Mouse (Mus musculus) liver, embryonic 11.5 days (tissue): ENCODE data around the gene Eif3l. TPM values are rescaled to one million over a fixed set of nuclear protein-coding genes. Genes with fewer than 3 reads are reported as not detected.
A peak's percentile ranks its signal among the peaks of the same experiment; 100 is the strongest.

Experiments
- ATAC-seq: fragments of 200-750 bp; cut with Nextera tagmentation; replicated peaks from 2 replicates; pipeline ENCODE4 v1.8.0; 2017; ENCODE audit warnings: moderate number of reproducible peaks, mild to moderate bottlenecking, moderate TSS enrichment, moderate library complexity; ENCODE audit not compliant: low FRiP score
- DNase-seq: peaks from one replicate; pipeline ENCODE4 v3.0.0-alpha.2; 2017; ENCODE audit warnings: low spot score
- H3K27ac ChIP-seq: fragments of 300-500 bp; sonication (generic); 2 replicates; pipeline ENCODE4 v1.5.1; 2014; ENCODE audit warnings: mild to moderate bottlenecking, low read depth, low read length, control low read depth
- H3K27me3 ChIP-seq: fragments of 300-500 bp; sonication (generic); replicated peaks from 2 replicates; pipeline ENCODE4 v1.6.1; 2014; ENCODE audit warnings: low read length, mixed read lengths; ENCODE audit not compliant: control insufficient read depth, insufficient read depth
- H3K36me3 ChIP-seq: fragments of 300-500 bp; sonication (generic); 2 replicates; pipeline ENCODE4 v1.6.1; 2014; ENCODE audit warnings: mild to moderate bottlenecking, low read length, moderate library complexity, mixed read lengths; ENCODE audit not compliant: control insufficient read depth, insufficient read depth
- H3K4me1 ChIP-seq: fragments of 300-500 bp; sonication (generic); replicated peaks from 2 replicates; pipeline ENCODE4 v1.6.1; 2014; ENCODE audit warnings: low read length, mixed read lengths; ENCODE audit not compliant: control insufficient read depth, insufficient read depth
- H3K4me2 ChIP-seq: fragments of 300-500 bp; sonication (generic); 2 replicates; pipeline ENCODE4 v1.6.1; 2014; ENCODE audit warnings: mild to moderate bottlenecking, control low read depth, moderate library complexity
- H3K4me3 ChIP-seq: fragments of 300-500 bp; sonication (generic); 2 replicates; pipeline ENCODE4 v1.5.1; 2014; ENCODE audit warnings: low read depth, low read length, control low read depth
- H3K9ac ChIP-seq: fragments of 300-500 bp; sonication (generic); 2 replicates; pipeline ENCODE4 v1.6.1; 2014; ENCODE audit warnings: low read depth, low read length, control low read depth
- H3K9me3 ChIP-seq: fragments of 300-500 bp; sonication (generic); 2 replicates; pipeline ENCODE4 v1.6.1; 2016; ENCODE audit warnings: low read length, inconsistent platforms, mixed read lengths; ENCODE audit not compliant: control insufficient read depth
- WGBS: fragments of 180-500 bp; shearing (Covaris S2); extraction: QIAGEN DNeasy Blood & Tissue Kit; methylation state at CpG from one replicate; pipeline ENCODE4 v1.1.7; 2014; 5-methylcytosine and 5-hydroxymethylcytosine counted together
- polyA plus RNA-seq: library from polyadenylated mRNA; unstranded; fragments of >200 nt; fragmentation: Nextera tagmentation; extraction: Ambion mirVana; gene quantifications from 2 replicates; pipeline ENCODE4 v1.2.1, GENCODE M21; 2014

Gene Eif3l
- polyA plus RNA-seq, 1 experiment from 2014 or later, result 257 TPM

- no peaks in the 10 kb centered on the region for H3K27me3 ChIP-seq
- 60% methylated on average over 5 of the region's 5 CpGs for WGBS
- ATAC-seq (no peak), DNase-seq (no peak)
- no peak overlapping the region for H3K4me3 ChIP-seq
- no peak overlapping the region for H3K4me2 ChIP-seq
- H3K9me3 ChIP-seq, result no peaks in the 10 kb centered on the region
- H3K4me1 ChIP-seq, result peaks cover 35% of the 10 kb centered on the region
- no peak overlapping the region for H3K9ac ChIP-seq
- H3K36me3 ChIP-seq, result peaks cover under 1% of the 10 kb centered on the region; the same call in 1 of the 2 replicates
- H3K27ac ChIP-seq, result no peak overlapping the region
These were observed 3.6 kb upstream of the Eif3l start for GRCm38 (mm10) chr15:79071117-79072039.

GRCm38 (mm10) chr15:79073752-79074151 lies 1.2 kb upstream of the Eif3l start:
- peaks cover 25% of the 10 kb centered on the region for H3K36me3 ChIP-seq
- ATAC-seq, result no peak
- H3K9me3 ChIP-seq, result no peaks in the 10 kb centered on the region
- H3K9ac ChIP-seq, result no peak overlapping the region
- H3K4me1 ChIP-seq, result peaks cover 21% of the 10 kb centered on the region
- DNase-seq, result no peak
- H3K4me2 ChIP-seq, result no peak overlapping the region
- no peaks in the 10 kb centered on the region for H3K27me3 ChIP-seq
- H3K4me3 ChIP-seq, result no peak overlapping the region
- H3K27ac ChIP-seq, result no peak overlapping the region

DNA sequence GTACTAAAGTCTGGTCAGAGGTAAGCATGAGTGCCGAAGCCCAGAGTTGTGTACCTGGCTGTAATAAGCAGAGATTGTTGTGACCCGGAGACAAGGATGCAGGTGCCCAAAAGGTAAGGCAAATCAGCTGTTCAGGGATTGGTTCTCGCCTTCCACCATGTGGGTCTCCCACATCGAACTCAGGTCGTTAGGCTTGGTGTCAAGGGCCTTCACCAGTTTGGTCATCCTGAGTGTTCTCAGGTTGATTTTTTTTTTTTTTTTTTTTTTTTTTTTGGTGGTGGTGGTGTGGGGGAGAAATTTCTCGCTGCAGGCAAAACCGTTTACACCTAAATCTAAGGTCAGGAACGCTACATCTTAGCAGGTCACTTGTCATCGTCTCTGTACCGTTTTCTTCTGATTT lies 533 bp upstream of the Eif3l start:
- Histone ChIP-seq H3K4me3 (peak overlapping the region; percentile 96), H3K27ac (peak overlapping the region; percentile 64; the same call in 1 of the 2 replicates), H3K4me2 (peak overlapping the region; percentile 94), H3K4me1 (peaks cover 18% of the 10 kb centered on the region), H3K27me3 (no peaks in the 10 kb centered on the region), H3K36me3 (peaks cover 31% of the 10 kb centered on the region), H3K9me3 (no peaks in the 10 kb centered on the region), H3K9ac (peak overlapping the region; percentile 87)
- 29% methylated on average over 10 of the region's 10 CpGs for WGBS
- ATAC-seq, result no peak
- DNase-seq, result no peak

GRCm38 (mm10) chr15:79075658-79076365 lies 833 bp downstream of the Eif3l start:
- Histone ChIP-seq H3K27ac (peak overlapping the region; percentile 64), H3K9me3 (no peaks in the 10 kb centered on the region), H3K4me2 (peak overlapping the region; percentile 94), H3K9ac (peak overlapping the region; percentile 87), H3K27me3 (no peaks in the 10 kb centered on the region), H3K4me1 (peaks cover 18% of the 10 kb centered on the region), H3K4me3 (peak overlapping the region; percentile 96), H3K36me3 (peaks cover 36% of the 10 kb centered on the region)
- ATAC-seq, result no peak
- 26% methylated on average over 15 of the region's 15 CpGs for WGBS
- no peak for DNase-seq

DNA sequence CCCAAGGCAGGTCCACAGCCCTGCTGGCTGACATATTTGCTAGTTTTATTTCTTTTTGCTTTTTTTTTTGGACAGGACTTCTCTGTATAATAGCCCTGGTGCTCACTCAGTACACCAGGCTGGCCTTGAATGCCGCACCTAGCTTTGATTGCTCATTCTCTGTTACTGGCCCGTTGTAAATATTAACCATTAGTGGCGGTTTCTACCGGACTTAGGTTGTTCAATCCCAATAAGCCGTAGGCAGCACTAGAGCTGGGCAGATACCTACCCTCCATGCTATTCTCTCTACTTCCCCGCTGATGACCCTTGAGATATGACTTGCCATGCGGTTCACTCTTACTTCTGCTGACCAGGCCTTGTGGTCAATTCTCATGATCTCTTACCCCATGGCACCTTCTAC lies 4.6 kb downstream of the Eif3l start:
- no peaks in the 10 kb centered on the region for H3K27me3 ChIP-seq
- peaks cover 70% of the 10 kb centered on the region for H3K36me3 ChIP-seq
- WGBS, result 91% methylated on average over 7 of the region's 7 CpGs
- H3K4me3 ChIP-seq, result no peak overlapping the region
- H3K9ac ChIP-seq, result no peak overlapping the region
- H3K9me3 ChIP-seq, result no peaks in the 10 kb centered on the region
- DNase-seq, result no peak
- no peak for ATAC-seq
- peaks cover 16% of the 10 kb centered on the region for H3K4me1 ChIP-seq
- H3K4me2 ChIP-seq, result no peak overlapping the region
- H3K27ac ChIP-seq, result no peak overlapping the region

- ATAC-seq, result no peak
- no peak overlapping the region for H3K27ac ChIP-seq
- H3K9me3 ChIP-seq, result no peaks in the 10 kb centered on the region
- H3K4me2 ChIP-seq, result no peak overlapping the region
- H3K27me3 ChIP-seq, result no peaks in the 10 kb centered on the region
- peaks cover 8% of the 10 kb centered on the region for H3K4me1 ChIP-seq
- no peak overlapping the region for H3K9ac ChIP-seq
- peaks cover 57% of the 10 kb centered on the region for H3K36me3 ChIP-seq
- no peak for DNase-seq
- WGBS, result 93% methylated on average over 6 of the region's 6 CpGs
- no peak overlapping the region for H3K4me3 ChIP-seq
These were observed 17.3 kb downstream of the Eif3l start for GRCm38 (mm10) chr15:79092284-79092683.

DNA sequence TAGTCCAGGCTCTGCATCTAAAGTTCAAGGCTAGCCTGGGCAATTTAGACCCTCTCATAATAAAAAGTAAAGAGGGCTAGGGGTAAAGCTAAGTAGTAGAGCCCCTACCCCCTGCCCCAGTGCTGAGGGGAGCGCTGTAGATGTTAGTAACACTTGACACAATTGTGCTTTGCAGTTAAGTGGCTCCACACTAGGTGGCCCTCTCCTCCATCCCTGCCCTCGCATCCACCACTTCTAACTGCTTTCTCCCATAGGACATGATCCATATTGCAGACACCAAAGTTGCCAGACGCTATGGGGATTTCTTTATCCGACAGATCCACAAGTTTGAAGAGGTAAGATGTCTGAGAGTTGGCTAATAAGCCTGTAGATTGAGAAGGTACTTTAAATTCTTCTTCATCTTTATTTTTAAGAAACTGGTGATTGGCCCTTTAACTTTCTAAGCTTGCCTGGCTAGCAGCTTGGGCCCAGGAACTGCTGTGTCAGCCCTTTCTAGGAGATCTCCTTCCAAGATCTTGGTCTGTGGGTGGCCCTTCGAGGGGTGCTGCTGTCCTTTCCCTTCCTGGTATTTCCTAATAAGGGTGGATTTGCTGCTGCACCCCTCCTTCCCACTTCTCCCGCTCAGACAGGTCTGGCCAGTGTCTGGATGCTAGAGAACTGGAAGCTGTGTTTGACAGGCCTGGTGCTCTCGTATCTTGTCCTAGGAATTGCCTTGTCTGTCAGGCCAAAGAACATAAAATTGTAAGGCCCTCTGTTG lies 18.3 kb downstream of the Eif3l start:
- H3K27ac ChIP-seq, result no peak overlapping the region
- H3K4me3 ChIP-seq, result no peak overlapping the region
- WGBS, result 75% methylated on average over 7 of the region's 7 CpGs
- H3K27me3 ChIP-seq, result no peaks in the 10 kb centered on the region
- H3K9ac ChIP-seq, result no peak overlapping the region
- H3K36me3 ChIP-seq, result peaks cover 51% of the 10 kb centered on the region
- H3K9me3 ChIP-seq, result no peaks in the 10 kb centered on the region
- H3K4me1 ChIP-seq, result peaks cover 17% of the 10 kb centered on the region
- no peak for ATAC-seq
- no peak overlapping the region for H3K4me2 ChIP-seq
- DNase-seq, result no peak

GRCm38 (mm10) chr15:79095483-79095882 lies 20.5 kb downstream of the Eif3l start:
- DNase-seq (no peak), ATAC-seq (no peak)
- H3K9ac ChIP-seq, result no peak overlapping the region
- peaks cover 28% of the 10 kb centered on the region for H3K4me1 ChIP-seq
- H3K27ac ChIP-seq, result no peak overlapping the region
- H3K36me3 ChIP-seq, result peaks cover 35% of the 10 kb centered on the region
- 91% methylated on average over 5 of the region's 5 CpGs for WGBS
- H3K4me2 ChIP-seq, result no peak overlapping the region
- H3K9me3 ChIP-seq, result no peaks in the 10 kb centered on the region
- no peak overlapping the region for H3K4me3 ChIP-seq
- no peaks in the 10 kb centered on the region for H3K27me3 ChIP-seq
